Mouse (Mus musculus) cerebral cortex, adult 2 months (tissue): Measurements from ENCODE around the gene Batf2.

ENCODE experiments used
- WGBS: fragments of 180-500 bp; shearing (Covaris S2); methylation state at CpG from one replicate; pipeline ENCODE4 v1.1.7; 2018; 5-methylcytosine and 5-hydroxymethylcytosine counted together

The Batf2 gene

DNA sequence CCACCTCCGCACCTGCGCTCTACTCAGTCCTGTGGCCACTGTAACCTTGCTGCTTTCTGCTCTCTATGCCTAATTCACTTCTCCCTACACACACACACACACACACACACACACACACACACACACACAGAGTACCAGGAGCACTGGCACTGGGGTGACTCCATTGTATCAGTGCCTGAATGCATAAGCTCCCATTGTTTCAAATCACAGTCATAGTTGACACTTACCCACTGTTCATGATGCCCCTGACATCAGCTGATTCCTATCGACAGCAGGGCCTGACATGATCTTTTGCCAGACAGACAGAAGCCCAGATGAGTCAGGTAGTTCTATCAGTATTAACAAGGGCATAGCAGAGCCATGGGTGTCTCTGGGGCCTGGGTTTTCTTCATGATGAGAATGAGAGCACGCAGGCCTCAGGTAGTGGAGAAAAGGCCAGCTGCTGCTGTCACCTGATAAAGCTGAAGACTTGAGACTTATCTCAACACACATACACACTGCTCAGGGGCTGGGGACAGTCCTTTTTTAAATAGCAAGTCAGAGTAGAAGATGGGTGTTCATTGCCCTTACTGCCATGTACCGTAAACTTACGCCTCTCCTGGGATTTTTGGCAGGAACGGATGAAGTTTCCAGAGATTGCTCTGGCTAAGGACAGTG is 8.5 kb upstream of the Batf2 start:
- WGBS, result 77% methylated on average over 7 of the region's 7 CpGs

DNA sequence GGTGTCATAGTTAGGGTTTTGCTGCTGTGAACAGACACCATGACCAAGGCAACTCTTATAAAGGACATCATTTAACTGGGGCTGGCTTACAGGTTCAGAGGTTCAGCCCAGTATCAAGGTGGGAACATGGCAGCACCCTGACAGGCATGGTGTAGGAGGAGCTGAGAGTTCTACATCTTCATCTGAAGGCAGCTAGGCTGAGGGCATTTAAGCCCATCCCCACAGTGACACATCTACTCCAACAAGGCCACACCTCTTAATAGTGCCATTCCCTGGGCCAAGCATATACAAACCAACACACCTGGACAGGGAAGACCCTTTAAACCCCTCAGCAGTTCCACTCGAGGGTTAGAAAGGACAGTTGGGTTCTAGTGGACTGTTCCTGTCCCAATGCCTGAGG is 7.6 kb upstream of the Batf2 start:
- WGBS, result 42% methylated on average over 1 of the region's 1 CpGs

- WGBS, result 87% methylated on average over 3 of the region's 3 CpGs
These were observed 4.4 kb upstream of the Batf2 start for GRCm38 (mm10) chr19:6136397-6136796.

- 87% methylated on average over 6 of the region's 6 CpGs for WGBS
These were observed 1.1 kb upstream of the Batf2 start for GRCm38 (mm10) chr19:6139701-6140100.

DNA sequence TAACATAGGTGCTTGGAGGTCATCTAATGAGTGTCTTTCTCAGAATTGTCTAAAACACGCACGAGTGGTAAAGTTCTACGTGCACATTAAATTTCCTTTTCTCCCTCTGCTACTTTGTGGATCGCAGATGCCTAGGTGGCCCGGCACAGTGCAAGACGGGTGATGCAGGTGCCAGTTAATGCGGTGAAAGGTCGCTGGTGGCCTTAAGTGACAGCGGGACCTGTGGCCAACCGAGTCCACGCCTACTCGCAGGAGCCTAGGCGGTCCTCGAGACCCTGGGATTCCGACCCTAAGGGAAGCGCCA is 457 bp upstream of the Batf2 start:
- 3% methylated on average over 16 of the region's 16 CpGs for WGBS

DNA sequence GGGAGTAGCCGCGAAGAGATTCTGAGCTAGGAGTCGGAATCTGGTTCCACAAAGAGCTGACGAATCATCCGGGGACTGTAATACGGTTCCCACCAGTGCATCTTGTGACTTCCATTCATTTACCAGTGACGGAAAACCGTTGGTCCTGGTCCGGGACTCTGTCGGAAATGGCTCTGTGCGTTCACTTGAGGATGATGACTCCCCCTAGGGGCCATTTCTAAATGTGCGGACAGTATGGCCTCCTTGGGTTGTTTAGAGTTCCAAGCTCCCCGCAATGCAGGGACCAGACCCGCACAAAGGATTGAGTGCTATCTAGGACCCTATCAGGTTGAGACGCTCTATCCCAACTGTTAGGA is 589 bp downstream of the Batf2 start, which contains the start of gene Arl2:
Gene Arl2, minus strand, starts transcription at position 155 of the 356 bp plus-strand sequence.
- under 1% methylated on average over 15 of the region's 15 CpGs for WGBS

GRCm38 (mm10) chr19:6144842-6145241 is 4.1 kb downstream of the Batf2 start:
- 76% methylated on average over 5 of the region's 5 CpGs for WGBS

- WGBS, result 87% methylated on average over 9 of the region's 9 CpGs
These were observed 14.4 kb downstream of the Batf2 start for GRCm38 (mm10) chr19:6155174-6155573.

GRCm38 (mm10) chr19:6156372-6156771 is 15.6 kb downstream of the Batf2 start:
- 68% methylated on average over 8 of the region's 8 CpGs for WGBS

DNA sequence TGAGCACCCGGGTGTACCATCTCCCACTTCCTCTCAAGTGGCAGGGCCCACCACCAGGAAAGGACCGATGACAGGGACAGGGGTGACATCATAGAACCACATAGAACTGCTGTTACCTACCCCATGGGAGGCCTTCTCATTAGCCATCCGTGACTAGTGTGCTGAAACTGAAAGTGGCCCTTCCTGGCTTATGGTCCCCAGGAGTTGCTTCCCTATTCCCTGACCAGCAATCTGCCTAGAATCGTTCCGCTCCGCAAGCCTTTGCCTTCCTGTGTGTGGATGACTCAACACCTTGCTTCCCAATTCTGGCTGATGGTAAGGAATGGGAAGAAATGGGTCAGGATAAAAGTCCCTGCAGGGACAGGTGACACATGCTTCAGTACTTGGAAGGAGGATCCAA is 16.4 kb downstream of the Batf2 start:
- 62% methylated on average over 6 of the region's 6 CpGs for WGBS

- WGBS, result 61% methylated on average over 10 of the region's 10 CpGs
These were observed 23.2 kb downstream of the Batf2 start for GRCm38 (mm10) chr19:6163872-6164547.

GRCm38 (mm10) chr19:6166750-6167149 is 26.0 kb downstream of the Batf2 start:
- WGBS, result 78% methylated on average over 4 of the region's 4 CpGs

DNA sequence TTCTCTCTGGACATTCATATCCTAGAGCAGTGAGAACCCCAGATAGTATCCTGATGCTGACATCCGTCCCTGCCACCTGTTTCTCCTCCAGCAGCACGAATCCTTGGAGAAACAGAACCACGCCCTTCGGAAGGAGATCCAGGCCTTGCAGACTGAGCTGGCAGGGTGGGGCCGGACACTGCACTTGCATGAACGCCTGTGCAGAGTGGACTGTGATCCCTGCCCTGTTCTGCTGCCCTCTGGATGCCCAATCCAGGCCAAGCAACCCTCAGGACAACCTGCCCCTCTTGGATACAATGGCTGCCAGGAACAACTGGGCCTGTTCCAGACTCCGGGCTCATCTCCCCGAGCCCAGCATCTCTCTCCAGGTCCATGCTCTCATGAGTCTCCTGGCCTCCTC is 30.4 kb downstream of the Batf2 start:
- 81% methylated on average over 8 of the region's 8 CpGs for WGBS

- 54% methylated on average over 5 of the region's 5 CpGs for WGBS
These were observed 34.0 kb downstream of the Batf2 start for GRCm38 (mm10) chr19:6174771-6175170.

- 93% methylated on average over 6 of the region's 6 CpGs for WGBS
These were observed 38.0 kb downstream of the Batf2 start for GRCm38 (mm10) chr19:6178775-6179174.

DNA sequence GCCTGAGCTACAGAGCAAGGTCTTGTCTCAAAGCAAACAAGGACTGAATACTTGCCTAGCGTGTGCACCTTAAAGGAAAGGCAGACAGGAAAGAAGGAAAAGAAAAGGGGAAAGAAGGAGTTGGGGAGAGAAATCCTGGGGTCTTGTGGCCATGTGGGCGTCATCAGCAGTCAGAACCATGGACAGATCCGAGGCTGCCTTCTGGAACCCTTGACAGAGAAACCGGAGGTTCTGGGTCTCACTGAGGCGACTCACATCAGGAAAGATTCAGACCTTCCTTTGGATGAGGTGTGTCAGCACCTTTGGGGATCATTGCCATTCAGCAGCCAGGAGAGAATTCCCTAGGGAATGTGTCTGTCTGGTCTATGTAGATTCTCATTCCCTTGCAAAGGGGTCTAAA is 40.8 kb downstream of the Batf2 start:
- WGBS, result 54% methylated on average over 5 of the region's 5 CpGs

- 32% methylated on average over 3 of the region's 3 CpGs for WGBS
These were observed 41.8 kb downstream of the Batf2 start for GRCm38 (mm10) chr19:6182534-6182933.

- WGBS, result 92% methylated on average over 23 of the region's 23 CpGs
These were observed 43.3 kb downstream of the Batf2 start, which contains the start of gene Majin for GRCm38 (mm10) chr19:6184131-6184530. Gene Majin (plus strand): TSS chr19:6184388.

DNA sequence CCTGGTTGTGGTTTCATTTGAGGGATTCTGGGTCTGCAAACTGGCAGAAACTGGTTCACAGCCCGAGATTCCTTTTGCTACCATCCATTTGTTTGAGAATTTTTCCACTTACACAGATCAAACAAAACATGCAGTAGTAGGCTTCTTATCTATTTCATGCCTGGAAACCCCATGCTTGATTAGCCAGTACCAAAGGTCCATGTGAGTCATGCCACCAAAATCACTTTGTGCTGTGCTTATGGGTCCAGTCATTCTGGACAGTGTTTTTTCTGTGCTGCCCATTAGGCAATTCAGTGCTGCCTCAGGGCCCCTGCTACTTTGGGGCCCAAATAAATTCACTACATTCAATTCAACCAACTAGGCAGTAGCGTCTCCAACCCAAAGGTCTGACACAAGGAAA is 63.5 kb downstream of the Batf2 start:
- WGBS, result 87% methylated on average over 2 of the region's 2 CpGs

DNA sequence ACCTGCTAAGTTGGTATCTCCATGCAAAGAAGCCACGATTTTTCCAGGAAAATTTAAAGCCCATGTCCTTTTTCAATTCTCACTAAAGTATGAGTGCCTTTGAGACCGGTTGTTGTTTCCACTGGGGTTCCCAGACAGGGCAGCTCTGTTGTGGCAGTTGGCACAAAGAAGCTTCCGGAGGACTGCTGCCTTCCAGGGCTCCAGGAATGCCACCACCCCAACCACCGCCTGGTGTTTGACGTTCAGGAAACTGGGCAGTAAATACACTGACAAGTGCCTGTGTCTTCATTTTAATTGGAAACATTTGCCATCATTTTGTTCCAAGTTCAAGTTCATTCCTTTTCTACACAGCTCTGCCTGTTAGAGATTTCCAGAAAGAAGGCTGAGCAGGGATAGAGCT is 65.9 kb downstream of the Batf2 start:
- 54% methylated on average over 5 of the region's 5 CpGs for WGBS

GRCm38 (mm10) chr19:6216046-6216705 is 75.4 kb downstream of the Batf2 start:
- WGBS, result 72% methylated on average over 6 of the region's 6 CpGs

- 68% methylated on average over 6 of the region's 6 CpGs for WGBS
These were observed 77.8 kb downstream of the Batf2 start for GRCm38 (mm10) chr19:6218606-6219005.
